Mouse (Mus musculus) heart, embryonic 11.5 days (tissue): Measurements from ENCODE around the gene Gjc2. TPM values are rescaled to one million over a fixed set of nuclear protein-coding genes. Genes with fewer than 3 reads are reported as not detected.

Experiments
- ATAC-seq: fragments of 200-750 bp; cut with Nextera tagmentation; replicated peaks from 2 replicates; pipeline ENCODE4 v1.8.0; 2017; ENCODE audit warnings: moderate library complexity; ENCODE audit not compliant: insufficient number of reproducible peaks, low FRiP score, low TSS enrichment
- H3K27ac ChIP-seq: fragments of 300-500 bp; sonication (generic); 2 replicates; pipeline ENCODE4 v1.5.1; 2014; ENCODE audit warnings: mild to moderate bottlenecking, low read depth, low read length
- H3K27me3 ChIP-seq: fragments of 300-500 bp; sonication (generic); 2 replicates; pipeline ENCODE4 v1.6.1; 2014; ENCODE audit warnings: mild to moderate bottlenecking, low read length, mixed read lengths; ENCODE audit not compliant: control insufficient read depth, insufficient read depth
- H3K36me3 ChIP-seq: fragments of 300-500 bp; sonication (generic); 2 replicates; pipeline ENCODE4 v1.6.1; 2014; ENCODE audit warnings: mild to moderate bottlenecking, low read length, moderate library complexity, mixed read lengths; ENCODE audit not compliant: control insufficient read depth, insufficient read depth
- H3K4me1 ChIP-seq: fragments of 300-500 bp; sonication (generic); 2 replicates; pipeline ENCODE4 v1.6.1; 2014; ENCODE audit warnings: low read length; ENCODE audit not compliant: control insufficient read depth, insufficient read depth
- H3K4me2 ChIP-seq: fragments of 300-500 bp; sonication (generic); 2 replicates; pipeline ENCODE4 v1.6.1; 2014; ENCODE audit warnings: mild to moderate bottlenecking, moderate library complexity
- H3K4me3 ChIP-seq: fragments of 300-500 bp; sonication (generic); 2 replicates; pipeline ENCODE4 v1.5.1; 2014; ENCODE audit warnings: low read depth, low read length
- H3K9ac ChIP-seq: fragments of 300-500 bp; sonication (generic); 2 replicates; pipeline ENCODE4 v1.6.1; 2014; ENCODE audit warnings: mild to moderate bottlenecking, low read depth, low read length, moderate library complexity
- H3K9me3 ChIP-seq: fragments of 300-500 bp; sonication (generic); replicated peaks from 2 replicates; pipeline ENCODE4 v1.6.1; 2016; ENCODE audit warnings: low read length; ENCODE audit not compliant: control insufficient read depth
- WGBS: fragments of 180-500 bp; shearing (Covaris S2); extraction: QIAGEN DNeasy Blood & Tissue Kit; methylation state at CpG from one replicate; pipeline ENCODE4 v1.1.7; 2014; ENCODE audit not compliant: insufficient replicate concordance; 5-methylcytosine and 5-hydroxymethylcytosine counted together
- polyA plus RNA-seq: library from polyadenylated mRNA; unstranded; fragments of >200 nt; fragmentation: Nextera tagmentation; extraction: Ambion mirVana; gene quantifications from 2 replicates; pipeline ENCODE4 v1.2.1, GENCODE M21; 2014

Gene Gjc2
- polyA plus RNA-seq, 1 experiment from 2014 or later, result 0.11 TPM

DNA sequence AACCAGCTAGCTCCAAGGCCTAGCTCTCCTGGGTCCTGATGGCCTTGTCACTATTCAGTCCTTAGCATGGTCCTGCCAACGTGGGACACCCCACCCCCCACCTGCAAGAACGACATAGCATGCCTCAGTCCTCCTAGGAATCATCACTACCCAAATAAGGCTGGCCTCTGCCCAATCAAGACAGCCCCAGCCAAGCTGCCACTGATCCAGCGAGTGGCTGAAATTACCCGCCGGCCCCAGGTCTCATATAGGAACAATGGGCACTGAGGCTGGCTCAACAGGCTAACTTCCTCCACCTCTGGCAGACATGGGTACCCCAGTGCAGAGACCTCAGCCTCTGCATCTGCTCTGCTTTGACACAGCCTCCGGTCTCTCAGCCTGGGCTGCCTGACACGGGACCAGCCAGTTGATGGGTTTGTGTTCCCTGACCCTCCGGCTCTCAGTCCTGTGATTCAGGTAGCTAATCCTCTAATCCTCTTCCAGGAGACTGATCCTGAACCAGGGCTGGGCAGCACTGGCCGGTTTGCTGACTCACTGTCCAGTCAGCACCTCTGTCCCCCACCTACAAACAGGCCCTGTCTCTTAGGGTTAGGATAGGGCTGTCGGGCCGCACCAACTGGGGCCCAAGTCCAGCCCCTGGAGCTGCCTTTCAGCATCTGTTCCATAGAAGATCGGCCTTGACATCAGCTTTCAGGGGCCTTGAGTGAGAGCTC is 45.9 kb downstream of the Gjc2 start:
- no peak for ATAC-seq
- H3K27me3 ChIP-seq, result peaks cover 45% of the 10 kb centered on the region
- WGBS, result 50% methylated on average over 12 of the region's 12 CpGs
- H3K9me3 ChIP-seq, result no peaks in the 10 kb centered on the region
- peak overlapping the region; percentile 37 for H3K4me3 ChIP-seq
- H3K4me1 ChIP-seq, result peaks cover 34% of the 10 kb centered on the region
- H3K36me3 ChIP-seq, result no peaks in the 10 kb centered on the region; the same call in 1 of the 2 replicates
- peak overlapping the region; percentile 66 for H3K4me2 ChIP-seq
- H3K9ac ChIP-seq, result peak overlapping the region; percentile 84
- 0 out of 2 replicates have a peak overlapping the region, but pooled peaks have one; percentile 90 for H3K27ac ChIP-seq

DNA sequence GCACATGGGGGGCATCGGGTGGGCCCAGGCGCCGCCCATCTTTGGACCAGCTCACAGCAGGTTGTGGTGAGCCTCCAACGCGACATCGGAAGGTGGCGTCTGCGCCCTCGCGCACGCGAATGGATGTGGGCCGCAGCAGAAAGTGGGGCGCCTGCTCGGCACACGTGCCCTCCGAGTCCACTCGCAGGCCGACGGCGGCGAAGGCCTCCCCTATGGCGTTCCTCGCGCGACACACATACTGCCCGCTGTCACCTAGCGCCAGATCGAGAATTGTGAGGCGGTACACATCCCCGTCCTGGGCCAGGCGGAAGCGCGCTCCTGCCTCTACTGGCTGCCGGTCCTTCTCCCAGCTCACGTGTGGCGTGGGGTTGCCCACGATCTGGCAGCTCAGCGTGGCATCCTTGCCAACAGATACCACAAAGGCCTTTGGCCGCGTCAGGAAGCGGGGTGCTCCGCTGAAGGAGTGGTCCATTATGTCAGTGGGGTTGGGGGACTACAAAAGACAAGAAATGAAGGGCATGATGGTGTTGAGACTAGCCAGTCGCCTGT is 47.0 kb downstream of the Gjc2 start, which contains the start of gene Obscn:
Gene Obscn (minus strand): TSS at position 499 of the 549 bp plus-strand sequence.
- ATAC-seq, result no peak
- peak within 1 kb of the TSS; percentile 37 for H3K4me3 ChIP-seq
- no peaks in the 10 kb centered on the region for H3K9me3 ChIP-seq
- peaks cover 3% of the 10 kb centered on the region for H3K36me3 ChIP-seq
- peak within 1 kb of the TSS; percentile 66 for H3K4me2 ChIP-seq
- no peak within 1 kb of the TSS for H3K27ac ChIP-seq
- peak within 1 kb of the TSS; percentile 84 for H3K9ac ChIP-seq
- 20% methylated on average over 44 of the region's 44 CpGs for WGBS
- H3K27me3 ChIP-seq, result peaks cover 49% of the 10 kb centered on the region
- H3K4me1 ChIP-seq, result peaks cover 34% of the 10 kb centered on the region

GRCm38 (mm10) chr11:59135051-59135820 is 47.8 kb downstream of the Gjc2 start:
- ATAC-seq, result no peak
- WGBS, result 14% methylated on average over 55 of the region's 55 CpGs
- Histone ChIP-seq H3K36me3 (peaks cover 3% of the 10 kb centered on the region), H3K9ac (no peak overlapping the region), H3K27ac (no peak overlapping the region), H3K9me3 (no peaks in the 10 kb centered on the region), H3K4me2 (peak overlapping the region; percentile 46), H3K27me3 (peaks cover 49% of the 10 kb centered on the region), H3K4me1 (peaks cover 34% of the 10 kb centered on the region), H3K4me3 (peak overlapping the region; percentile 16)

DNA sequence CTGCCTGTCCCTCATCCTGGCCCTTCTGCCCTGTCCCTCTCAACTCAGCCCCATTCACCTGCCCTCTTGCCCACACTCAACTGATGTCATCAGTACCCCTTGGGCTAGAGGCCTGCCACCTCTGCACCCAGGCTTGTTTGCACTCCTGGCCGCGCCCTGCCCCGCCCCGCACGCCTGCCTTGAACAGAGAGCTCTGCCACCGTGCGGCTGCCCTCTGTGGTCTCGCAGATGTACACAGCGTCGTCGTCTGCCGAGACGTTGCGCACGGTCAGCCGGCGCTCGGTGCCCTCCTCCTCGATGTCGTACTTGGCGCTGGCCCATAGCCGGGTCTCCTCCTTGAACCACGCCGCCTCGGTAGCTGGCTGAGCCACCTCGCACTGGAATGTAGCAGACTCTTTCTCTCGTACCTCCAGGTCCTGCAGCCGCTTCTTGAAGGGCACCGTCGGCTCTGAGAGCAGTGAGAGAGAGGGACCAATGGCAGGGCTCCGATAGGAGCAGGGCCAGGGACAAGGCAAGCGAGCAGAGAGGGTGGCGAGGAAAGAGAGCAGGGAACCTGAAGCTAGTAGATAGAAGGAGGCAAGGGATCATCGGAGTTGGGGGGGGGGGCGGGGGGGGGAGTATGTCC is 48.5 kb downstream of the Gjc2 start:
- H3K4me1 ChIP-seq, result peaks cover 28% of the 10 kb centered on the region
- peak overlapping the region; percentile 16 for H3K4me3 ChIP-seq
- H3K36me3 ChIP-seq, result peaks cover 6% of the 10 kb centered on the region
- 10% methylated on average over 34 of the region's 35 CpGs for WGBS
- peak overlapping the region; percentile 46 for H3K4me2 ChIP-seq
- H3K27me3 ChIP-seq, result peaks cover 45% of the 10 kb centered on the region
- no peaks in the 10 kb centered on the region for H3K9me3 ChIP-seq
- ATAC-seq, result no peak
- H3K27ac ChIP-seq, result no peak overlapping the region
- H3K9ac ChIP-seq, result no peak overlapping the region

- no peak overlapping the region for H3K27ac ChIP-seq
- H3K9me3 ChIP-seq, result no peaks in the 10 kb centered on the region
- no peak for ATAC-seq
- peaks cover 6% of the 10 kb centered on the region for H3K36me3 ChIP-seq
- WGBS, result 80% methylated on average over 1 of the region's 3 CpGs
- no peak overlapping the region for H3K4me2 ChIP-seq
- H3K9ac ChIP-seq, result no peak overlapping the region
- H3K4me3 ChIP-seq, result no peak overlapping the region
- peaks cover 40% of the 10 kb centered on the region for H3K27me3 ChIP-seq
- H3K4me1 ChIP-seq, result peaks cover 13% of the 10 kb centered on the region
These were observed 50.9 kb downstream of the Gjc2 start for GRCm38 (mm10) chr11:59132065-59132464.

- no peaks in the 10 kb centered on the region for H3K9me3 ChIP-seq
- H3K4me2 ChIP-seq, result no peak overlapping the region
- ATAC-seq, result no peak
- no peak overlapping the region for H3K27ac ChIP-seq
- peaks cover 10% of the 10 kb centered on the region for H3K36me3 ChIP-seq
- H3K4me3 ChIP-seq, result no peak overlapping the region
- WGBS, result 66% methylated on average over 18 of the region's 18 CpGs
- peaks cover 34% of the 10 kb centered on the region for H3K27me3 ChIP-seq
- no peak overlapping the region for H3K9ac ChIP-seq
- peaks cover 8% of the 10 kb centered on the region; the same call in 1 of the 2 replicates for H3K4me1 ChIP-seq
These were observed 51.6 kb downstream of the Gjc2 start for GRCm38 (mm10) chr11:59131348-59131919.

- H3K27ac ChIP-seq, result no peak overlapping the region
- no peaks in the 10 kb centered on the region for H3K9me3 ChIP-seq
- no peak overlapping the region for H3K4me2 ChIP-seq
- H3K4me1 ChIP-seq, result peaks cover 7% of the 10 kb centered on the region; the same call in 1 of the 2 replicates
- no peak overlapping the region for H3K9ac ChIP-seq
- peaks cover 27% of the 10 kb centered on the region for H3K27me3 ChIP-seq
- peaks cover 10% of the 10 kb centered on the region for H3K36me3 ChIP-seq
- no peak for ATAC-seq
- 79% methylated on average over 9 of the region's 9 CpGs for WGBS
- no peak overlapping the region for H3K4me3 ChIP-seq
These were observed 52.2 kb downstream of the Gjc2 start for GRCm38 (mm10) chr11:59130782-59131181.
